Comparison of ENCODE assay signal across 9 mouse cellular contexts in genomic region chr19:4456227-4456626, GRCm38 (mm10). TPM values are rescaled to one million over a fixed set of nuclear protein-coding genes. Genes with fewer than 3 reads are reported as not detected.
DNase-seq lines count a peak whose midpoint lies in the region; ATAC-seq and TF ChIP-seq lines count a peak whose summit lies in the region.
"Had no signal": no experiment of that assay in that cellular context is flagged by ENCODE, and none has a peak within 500 bp of the region (broad histone marks: within the 10 kb centered on the region; RNA-seq: fewer than 3 reads in every experiment).

No protein-coding gene starts in this region.

- no peaks in the 10 kb centered on the region for H3K36me3 ChIP-seq in forebrain, postnatal 0 days (ENCODE audit: insufficient read depth)
- H3K36me3 ChIP-seq in forebrain, embryonic 15.5 days: no peaks in the 10 kb centered on the region
- no peaks in the 10 kb centered on the region for H3K36me3 ChIP-seq in megakaryocyte, embryonic 14.5 days (replicated peaks; ENCODE audit: low read length)
- no peaks in the 10 kb centered on the region for H3K36me3 ChIP-seq in testis, adult 2 months (ENCODE audit: control insufficient read depth, insufficient read depth, low read length)
- H3K36me3 ChIP-seq: neural tube, embryonic 13.5 days had no signal

- no peaks in the 10 kb centered on the region for H3K9me3 ChIP-seq in forebrain, postnatal 0 days (ENCODE audit: low read length)
- H3K9me3 ChIP-seq in forebrain, embryonic 15.5 days: no peaks in the 10 kb centered on the region
- H3K9me3 ChIP-seq in megakaryocyte, embryonic 14.5 days: no peaks in the 10 kb centered on the region
- H3K9me3 ChIP-seq: neural tube, embryonic 13.5 days had no signal

- WGBS in forebrain, postnatal 0 days: 9% methylated on average over 11 of the region's 11 CpGs
- 11% methylated on average over 11 of the region's 11 CpGs for WGBS in forebrain, embryonic 15.5 days

- H3K27me3 ChIP-seq in forebrain, postnatal 0 days (ENCODE audit: insufficient read depth, low read length): no peaks in the 10 kb centered on the region
- no peaks in the 10 kb centered on the region for H3K27me3 ChIP-seq in forebrain, embryonic 15.5 days
- peaks cover 86% of the 10 kb centered on the region for H3K27me3 ChIP-seq in megakaryocyte, embryonic 14.5 days (replicated peaks)
- H3K27me3 ChIP-seq in testis, adult 2 months (ENCODE audit: control insufficient read depth, insufficient read depth, low read length): no peaks in the 10 kb centered on the region
- H3K27me3 ChIP-seq: neural tube, embryonic 13.5 days had no signal

- no peak overlapping the region for H3K4me2 ChIP-seq in forebrain, postnatal 0 days (ENCODE audit: low read depth)
- H3K4me2 ChIP-seq in forebrain, embryonic 15.5 days (replicated peaks): no peak overlapping the region
- H3K4me2 ChIP-seq: neural tube, embryonic 13.5 days had no signal

- H3K9ac ChIP-seq in forebrain, postnatal 0 days: no peak overlapping the region
- no peak overlapping the region for H3K9ac ChIP-seq in forebrain, embryonic 15.5 days (replicated peaks)
- H3K9ac ChIP-seq: neural tube, embryonic 13.5 days had no signal

- ATAC-seq in forebrain, postnatal 0 days: no peak
- ATAC-seq in forebrain, embryonic 15.5 days (replicated peaks): no peak

- DNase-seq in forebrain, postnatal 0 days: peak; percentile 24
- peak; percentile 32 for DNase-seq in 416B (ENCODE audit: low read depth)
- DNase-seq in adrenal gland, postnatal 10 days: peak; percentile 81
- DNase-seq in embryo, embryonic 10 days (ENCODE audit: low spot score): peak; percentile 74
- DNase-seq in kidney, postnatal 25 days: peak; percentile 59 to 78

- no peak overlapping the region for H3K4me3 ChIP-seq in forebrain, postnatal 0 days (ENCODE audit: low read depth, low read length)
- H3K4me3 ChIP-seq in forebrain, embryonic 15.5 days: no peak overlapping the region
- peak overlapping the region; percentile 50 for H3K4me3 ChIP-seq in megakaryocyte, embryonic 14.5 days (replicated peaks)
- peak overlapping the region; percentile 33 for H3K4me3 ChIP-seq in testis, adult 2 months (ENCODE audit: control insufficient read depth, low read depth, low read length)
- H3K4me3 ChIP-seq: neural tube, embryonic 13.5 days had no signal

- no peaks in the 10 kb centered on the region for H3K4me1 ChIP-seq in forebrain, postnatal 0 days (ENCODE audit: insufficient read depth)
- H3K4me1 ChIP-seq in forebrain, embryonic 15.5 days: peaks cover 7% of the 10 kb centered on the region; the same call in 1 of the 2 replicates
- H3K4me1 ChIP-seq in megakaryocyte, embryonic 14.5 days: peaks cover 33% of the 10 kb centered on the region
- H3K4me1 ChIP-seq in testis, adult 2 months (ENCODE audit: control insufficient read depth, insufficient read depth, low read length): peaks cover 7% of the 10 kb centered on the region

- peak; percentile 61 for TF ChIP-seq CTCF in forebrain, postnatal 0 days (IDR thresholded peaks at IDR 0.05; ENCODE audit: low read depth)
- TF ChIP-seq CTCF in testis, adult 2 months (IDR thresholded peaks at IDR 0.05; ENCODE audit: control insufficient read depth, insufficient read depth, insufficient replicate concordance, low read depth, low read length): peak; percentile 80; the same call in 1 of the 2 replicates

- no peak overlapping the region for H3K27ac ChIP-seq in forebrain, postnatal 0 days (ENCODE audit: low read depth, low read length)
- H3K27ac ChIP-seq in forebrain, embryonic 15.5 days (replicated peaks): no peak overlapping the region
- no peak overlapping the region for H3K27ac ChIP-seq in testis, adult 2 months (ENCODE audit: control insufficient read depth, insufficient read depth, low read depth, low read length)
- H3K27ac ChIP-seq: neural tube, embryonic 13.5 days had no signal

- no peak for TF ChIP-seq POLR2A in testis, adult 2 months (IDR thresholded peaks at IDR 0.05; ENCODE audit: control insufficient read depth, low read depth, low read length)

RNA-seq across cellular contexts. Expression of gene Rhod, which starts 17.0 kb away (rescaled TPM):
- total RNA-seq in forebrain, postnatal 0 days (2014; rRNA removed): 3.6 and 5.2 TPM in 2 replicates
- polyA plus RNA-seq in forebrain, postnatal 0 days (2015; fragmentation: Nextera tagmentation; extraction: Ambion mirVana): 4.3 and 4.7 TPM in 2 replicates
- polyA plus RNA-seq in forebrain, embryonic 15.5 days (2015; fragmentation: Nextera tagmentation; extraction: Ambion mirVana): 5.1 and 5.6 TPM in 2 replicates
- total RNA-seq in adrenal gland, postnatal 10 days (2021): 10 to 100 TPM; 13.7 to 15.4 TPM
- 0.16 TPM in 1 of 2 replicates, not detected in the other for polyA plus RNA-seq in megakaryocyte, embryonic 14.5 days (2012; ENCODE audit: insufficient read depth, low replicate concordance)
- polyA plus RNA-seq in testis, adult 2 months (2012; rRNA removed): 8.9 and 9.3 TPM in 2 replicates

RNA-seq across cellular contexts. Expression of gene Syt12, which starts 21.0 kb away (rescaled TPM):
- 8.2 and 13.0 TPM in 2 replicates for total RNA-seq in forebrain, postnatal 0 days (2014; rRNA removed)
- polyA plus RNA-seq in forebrain, postnatal 0 days (2015; fragmentation: Nextera tagmentation; extraction: Ambion mirVana): 2.9 and 3.3 TPM in 2 replicates
- polyA plus RNA-seq in forebrain, embryonic 15.5 days (2015; fragmentation: Nextera tagmentation; extraction: Ambion mirVana): 1.5 and 1.8 TPM in 2 replicates
- total RNA-seq in adrenal gland, postnatal 10 days (2021): 10 to 100 TPM; 18.8 to 22.7 TPM
- polyA plus RNA-seq in megakaryocyte, embryonic 14.5 days (2012; ENCODE audit: insufficient read depth, low replicate concordance): not detected in 2 replicates
- 0.79 and 1.6 TPM in 2 replicates for polyA plus RNA-seq in testis, adult 2 months (2012; rRNA removed)

RNA-seq across cellular contexts. Expression of gene 2010003K11Rik, which starts 42.2 kb away (rescaled TPM):
- total RNA-seq in forebrain, postnatal 0 days (2014; rRNA removed): not detected in 2 replicates
- 0.13 TPM in 1 of 2 replicates, not detected in the other for polyA plus RNA-seq in forebrain, postnatal 0 days (2015; fragmentation: Nextera tagmentation; extraction: Ambion mirVana)
- polyA plus RNA-seq in forebrain, embryonic 15.5 days (2015; fragmentation: Nextera tagmentation; extraction: Ambion mirVana): not detected in 2 replicates
- 10 to 100 TPM in 1 of 2 experiments, 1 to 10 TPM in 1; 9.4 to 16.1 TPM for total RNA-seq in adrenal gland, postnatal 10 days (2021)
- polyA plus RNA-seq in megakaryocyte, embryonic 14.5 days (2012; ENCODE audit: insufficient read depth, low replicate concordance): 0.26 TPM in 1 of 2 replicates, not detected in the other
- 0.94 and 0.95 TPM in 2 replicates for polyA plus RNA-seq in testis, adult 2 months (2012; rRNA removed)
- polyA plus RNA-seq: neural tube, embryonic 13.5 days had no signal

RNA-seq across cellular contexts. Expression of gene Pcx, which starts 54.0 kb away (rescaled TPM):
- 35.9 and 40.7 TPM in 2 replicates for total RNA-seq in forebrain, postnatal 0 days (2014; rRNA removed)
- polyA plus RNA-seq in forebrain, postnatal 0 days (2015; fragmentation: Nextera tagmentation; extraction: Ambion mirVana): 28.9 and 34.5 TPM in 2 replicates
- 26.8 and 28.4 TPM in 2 replicates for polyA plus RNA-seq in forebrain, embryonic 15.5 days (2015; fragmentation: Nextera tagmentation; extraction: Ambion mirVana)
- total RNA-seq in adrenal gland, postnatal 10 days (2021): 100 to 1,000 TPM; 330 to 427 TPM
- polyA plus RNA-seq in megakaryocyte, embryonic 14.5 days (2012; ENCODE audit: insufficient read depth, low replicate concordance): 1.0 and 1.2 TPM in 2 replicates
- 14.3 and 15.2 TPM in 2 replicates for polyA plus RNA-seq in testis, adult 2 months (2012; rRNA removed)

RNA-seq across cellular contexts. Expression of gene Kdm2a, which starts 58.1 kb away (rescaled TPM):
- total RNA-seq in forebrain, postnatal 0 days (2014; rRNA removed): 55.0 and 71.7 TPM in 2 replicates
- 13.1 and 19.5 TPM in 2 replicates for polyA plus RNA-seq in forebrain, postnatal 0 days (2015; fragmentation: Nextera tagmentation; extraction: Ambion mirVana)
- polyA plus RNA-seq in forebrain, embryonic 15.5 days (2015; fragmentation: Nextera tagmentation; extraction: Ambion mirVana): 40.3 and 43.3 TPM in 2 replicates
- total RNA-seq in adrenal gland, postnatal 10 days (2021): 10 to 100 TPM; 67.7 to 84.7 TPM
- polyA plus RNA-seq in megakaryocyte, embryonic 14.5 days (2012; ENCODE audit: insufficient read depth, low replicate concordance): 9.4 and 14.6 TPM in 2 replicates
- 46.0 and 48.5 TPM in 2 replicates for polyA plus RNA-seq in testis, adult 2 months (2012; rRNA removed)

Comparison
In these comparisons a context has a peak if more than half of its experiments do, and no peak if none do; other contexts are left out.
1. DNase-seq: peak in every context shown above with its lines; median percentile 81 in adrenal gland, postnatal 10 days; 74 in embryo, embryonic 10 days; 68 in kidney, postnatal 25 days; 32 in 416B; 24 in forebrain, postnatal 0 days.
2. H3K4me3 ChIP-seq: peak in megakaryocyte, embryonic 14.5 days (single experiment) and testis, adult 2 months (single experiment); none in forebrain, postnatal 0 days (single experiment) and forebrain, embryonic 15.5 days (single experiment).